Mouse (Mus musculus): ENCODE measurements around the gene Prop1. TPM values are rescaled to one million over a fixed set of nuclear protein-coding genes. Genes with fewer than 3 reads are reported as not detected.

Gene Prop1
- polyA plus RNA-seq, 1 experiment = not detected

DNA sequence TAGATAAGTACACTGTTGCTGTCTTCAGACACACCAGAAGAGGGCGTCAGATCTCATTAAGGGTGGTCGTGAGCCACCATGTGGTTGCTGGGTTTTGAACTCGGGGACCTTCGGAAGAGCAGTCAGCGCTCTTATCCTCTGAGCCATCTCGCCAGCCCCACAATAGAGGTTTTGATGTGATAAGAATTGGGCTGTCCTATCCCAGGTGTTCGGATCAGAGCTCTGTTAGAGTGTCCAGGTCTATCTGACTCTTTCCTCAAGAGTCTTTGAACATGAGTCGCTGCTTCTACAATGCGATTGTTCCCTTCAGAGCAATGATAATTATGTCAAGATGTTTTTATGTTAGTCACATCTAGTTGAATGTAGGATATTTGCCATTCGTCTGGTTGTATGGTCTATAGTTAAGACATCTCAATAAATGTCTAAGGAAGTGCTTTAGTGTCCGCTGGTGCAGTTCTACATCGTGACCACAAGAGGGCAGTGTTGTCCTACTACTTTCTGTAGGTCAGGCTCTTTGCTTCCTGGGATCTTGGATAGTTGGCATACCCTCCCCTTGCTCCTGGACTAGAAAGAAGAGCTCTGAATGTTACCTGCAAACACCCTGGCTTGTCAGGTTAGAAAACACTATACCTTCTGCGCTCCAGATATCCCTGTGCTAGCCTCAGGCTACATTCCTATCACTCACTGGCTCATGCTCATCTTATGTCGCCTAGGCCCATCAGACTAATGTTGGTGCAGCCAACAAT is 13.8 kb downstream of the Prop1 start:
- Histone ChIP-seq H3K27ac (ENCODE audit: control insufficient read depth, insufficient read depth, low read depth, low read length, poor library complexity) (no peak overlapping the region), H3K4me1 (ENCODE audit: control insufficient read depth, insufficient read depth, low read length) (no peaks in the 10 kb centered on the region), H3K4me3 (replicated peaks; ENCODE audit: control insufficient read depth, low read depth, low read length) (no peak overlapping the region)
- peak; percentile 55 for TF ChIP-seq CTCF (IDR thresholded peaks at IDR 0.05; ENCODE audit: control insufficient read depth, insufficient read depth, low read length)
- no peak for TF ChIP-seq POLR2A (IDR thresholded peaks at IDR 0.05; ENCODE audit: borderline replicate concordance, control insufficient read depth, low read depth, low read length)
- WGBS = 33% methylated on average over 14 of the region's 14 CpGs

DNA sequence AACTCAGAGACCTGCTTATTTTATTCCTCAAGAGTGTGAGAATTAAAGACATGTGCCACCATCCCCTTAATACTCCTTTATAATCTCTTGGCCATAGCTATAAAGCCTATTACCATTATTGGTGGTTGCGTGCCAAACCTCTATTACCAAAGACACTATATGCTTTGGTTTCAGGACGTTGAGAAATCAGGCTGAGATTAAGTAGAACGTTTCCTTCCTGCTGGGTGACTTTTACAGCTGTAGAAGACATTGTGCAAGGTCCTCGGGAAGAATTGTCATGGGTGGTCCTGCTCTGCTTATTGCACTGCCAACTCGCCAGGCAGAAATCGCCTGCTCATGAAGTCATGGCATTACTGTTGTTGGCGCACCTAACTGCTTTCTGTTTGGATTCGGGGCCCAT is 15.1 kb downstream of the Prop1 start:
- no peaks in the 10 kb centered on the region for H3K4me1 ChIP-seq (ENCODE audit: control insufficient read depth, insufficient read depth, low read length)
- no peak overlapping the region for H3K27ac ChIP-seq (ENCODE audit: control insufficient read depth, insufficient read depth, low read depth, low read length, poor library complexity)
- TF ChIP-seq POLR2A (IDR thresholded peaks at IDR 0.05; ENCODE audit: borderline replicate concordance, control insufficient read depth, low read depth, low read length) (no peak), CTCF (IDR thresholded peaks at IDR 0.05; ENCODE audit: control insufficient read depth, insufficient read depth, low read length) (no peak)
- no peak overlapping the region for H3K4me3 ChIP-seq (replicated peaks; ENCODE audit: control insufficient read depth, low read depth, low read length)
- 43% methylated on average over 8 of the region's 8 CpGs for whole genome bisulfite sequencing

DNA sequence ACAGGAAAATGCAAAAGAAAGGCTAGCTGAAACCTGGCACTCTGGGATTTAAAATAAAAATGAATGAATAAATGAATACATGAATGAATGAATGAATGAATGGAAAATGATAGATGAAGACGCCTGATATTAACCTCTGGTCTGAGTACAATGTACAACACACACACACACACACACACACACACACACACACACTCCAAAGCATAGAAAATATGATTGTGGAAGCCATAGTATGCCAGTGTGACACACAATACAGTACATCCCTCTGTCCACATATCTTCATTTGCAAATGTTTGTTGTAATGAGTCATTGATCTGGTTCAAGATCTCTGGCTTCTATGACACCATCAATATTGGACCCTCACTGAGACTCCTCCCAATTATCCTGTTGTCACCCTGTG is 21.5 kb downstream of the Prop1 start:
- WGBS = 59% methylated on average over 1 of the region's 1 CpGs
- no peaks in the 10 kb centered on the region; the same call in 1 of the 2 replicates for H3K4me1 ChIP-seq (ENCODE audit: control insufficient read depth, insufficient read depth, low read length)
- TF ChIP-seq POLR2A (IDR thresholded peaks at IDR 0.05; ENCODE audit: borderline replicate concordance, control insufficient read depth, low read depth, low read length) (no peak), CTCF (IDR thresholded peaks at IDR 0.05; ENCODE audit: control insufficient read depth, insufficient read depth, low read length) (no peak)
- no peak overlapping the region for H3K4me3 ChIP-seq (replicated peaks; ENCODE audit: control insufficient read depth, low read depth, low read length)
- H3K27ac ChIP-seq (ENCODE audit: control insufficient read depth, insufficient read depth, low read depth, low read length, poor library complexity) = no peak overlapping the region

DNA sequence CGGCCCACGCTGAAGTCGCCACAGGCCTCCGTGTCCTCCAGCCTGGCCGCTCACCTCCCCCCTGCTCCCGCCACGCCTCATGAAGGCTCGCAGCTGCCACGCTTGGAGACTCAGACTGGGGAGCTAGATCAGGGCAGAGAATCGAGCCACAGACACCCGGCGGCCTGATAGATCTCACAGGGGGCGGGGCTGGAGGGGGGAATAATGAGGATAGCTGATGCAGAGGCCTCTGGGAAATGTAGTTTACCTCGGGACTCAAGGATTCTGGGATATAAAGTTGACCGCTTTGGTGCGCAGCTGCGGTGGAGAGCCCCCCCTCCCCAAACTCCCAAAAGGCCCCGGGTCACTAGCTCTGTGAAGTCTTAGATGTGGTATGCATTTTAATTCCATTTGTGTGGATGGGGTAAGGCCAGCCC is 22.1 kb downstream of the Prop1 start, which contains the start of gene Zfp354b:
TSS of gene Zfp354b (minus strand) at position 183 of the 416 bp plus-strand sequence.
- under 1% methylated on average over 18 of the region's 18 CpGs for WGBS
- H3K4me3 ChIP-seq (replicated peaks; ENCODE audit: control insufficient read depth, low read depth, low read length) = peak within 1 kb of the TSS; percentile 59
- TF ChIP-seq POLR2A (IDR thresholded peaks at IDR 0.05; ENCODE audit: borderline replicate concordance, control insufficient read depth, low read depth, low read length) (no peak), CTCF (IDR thresholded peaks at IDR 0.05; ENCODE audit: control insufficient read depth, insufficient read depth, low read length) (no peak)
- H3K27ac ChIP-seq (ENCODE audit: control insufficient read depth, insufficient read depth, low read depth, low read length, poor library complexity) = peak within 1 kb of the TSS; percentile 27; the same call in 1 of the 2 replicates
- H3K4me1 ChIP-seq (ENCODE audit: control insufficient read depth, insufficient read depth, low read length) = no peaks in the 10 kb centered on the region; the same call in 1 of the 2 replicates

DNA sequence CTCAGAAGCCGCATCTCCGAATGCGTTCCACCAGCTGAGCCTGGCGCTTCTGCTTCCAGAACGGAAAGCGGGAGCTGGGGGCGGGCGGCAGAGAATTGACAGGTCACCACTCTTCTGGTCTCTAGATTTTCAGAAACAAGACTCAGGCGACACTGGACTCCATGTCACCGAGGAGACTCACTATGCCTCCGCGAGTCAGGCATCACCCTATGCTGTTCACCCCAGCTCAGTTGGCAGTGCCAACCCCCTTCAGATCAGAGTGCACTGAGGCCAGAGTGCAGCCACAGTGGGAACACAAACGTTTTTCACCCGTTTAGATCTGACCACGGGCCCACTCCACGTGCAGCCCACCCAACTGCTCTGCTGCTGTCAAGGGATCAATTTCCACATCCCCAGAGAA is 22.5 kb downstream of the Prop1 start:
- TF ChIP-seq CTCF (IDR thresholded peaks at IDR 0.05; ENCODE audit: control insufficient read depth, insufficient read depth, low read length) = no peak
- no peak for TF ChIP-seq POLR2A (IDR thresholded peaks at IDR 0.05; ENCODE audit: borderline replicate concordance, control insufficient read depth, low read depth, low read length)
- H3K4me3 ChIP-seq (replicated peaks; ENCODE audit: control insufficient read depth, low read depth, low read length) = peak overlapping the region; percentile 59
- H3K27ac ChIP-seq (ENCODE audit: control insufficient read depth, insufficient read depth, low read depth, low read length, poor library complexity) = peak overlapping the region; percentile 27; the same call in 1 of the 2 replicates
- H3K4me1 ChIP-seq (ENCODE audit: control insufficient read depth, insufficient read depth, low read length) = no peaks in the 10 kb centered on the region; the same call in 1 of the 2 replicates
- under 1% methylated on average over 16 of the region's 16 CpGs for WGBS

DNA sequence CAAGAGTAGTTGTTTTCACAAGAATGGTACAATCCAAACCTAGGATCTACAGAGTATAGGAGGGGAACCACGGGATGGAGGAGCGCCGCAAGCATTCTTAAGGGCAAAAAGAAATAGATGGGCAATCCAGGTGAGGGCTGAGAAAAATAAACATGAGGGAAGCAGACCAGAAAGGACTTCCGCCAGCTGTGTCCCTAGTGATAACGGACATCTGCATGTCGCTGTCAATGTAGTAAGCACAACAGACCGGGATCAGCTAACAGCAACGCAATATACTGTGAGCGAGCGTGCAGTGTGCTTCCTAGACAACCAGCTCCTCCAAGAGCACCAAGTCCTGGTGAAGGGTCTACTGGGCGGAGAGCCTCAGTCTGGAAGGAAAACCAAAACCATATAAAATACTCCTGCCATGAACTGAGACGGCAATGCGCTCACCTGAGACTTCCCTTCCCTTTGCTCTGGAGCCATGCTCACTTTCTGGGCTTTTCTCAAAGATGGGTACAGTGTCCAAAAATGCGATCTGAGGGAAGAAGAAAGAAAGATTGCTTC is 23.0 kb downstream of the Prop1 start:
- no peaks in the 10 kb centered on the region; the same call in 1 of the 2 replicates for H3K4me1 ChIP-seq (ENCODE audit: control insufficient read depth, insufficient read depth, low read length)
- no peak overlapping the region for H3K27ac ChIP-seq (ENCODE audit: control insufficient read depth, insufficient read depth, low read depth, low read length, poor library complexity)
- WGBS = 16% methylated on average over 14 of the region's 14 CpGs
- TF ChIP-seq CTCF (IDR thresholded peaks at IDR 0.05; ENCODE audit: control insufficient read depth, insufficient read depth, low read length) = no peak
- no peak for TF ChIP-seq POLR2A (IDR thresholded peaks at IDR 0.05; ENCODE audit: borderline replicate concordance, control insufficient read depth, low read depth, low read length)
- H3K4me3 ChIP-seq (replicated peaks; ENCODE audit: control insufficient read depth, low read depth, low read length) = peak overlapping the region; percentile 43

DNA sequence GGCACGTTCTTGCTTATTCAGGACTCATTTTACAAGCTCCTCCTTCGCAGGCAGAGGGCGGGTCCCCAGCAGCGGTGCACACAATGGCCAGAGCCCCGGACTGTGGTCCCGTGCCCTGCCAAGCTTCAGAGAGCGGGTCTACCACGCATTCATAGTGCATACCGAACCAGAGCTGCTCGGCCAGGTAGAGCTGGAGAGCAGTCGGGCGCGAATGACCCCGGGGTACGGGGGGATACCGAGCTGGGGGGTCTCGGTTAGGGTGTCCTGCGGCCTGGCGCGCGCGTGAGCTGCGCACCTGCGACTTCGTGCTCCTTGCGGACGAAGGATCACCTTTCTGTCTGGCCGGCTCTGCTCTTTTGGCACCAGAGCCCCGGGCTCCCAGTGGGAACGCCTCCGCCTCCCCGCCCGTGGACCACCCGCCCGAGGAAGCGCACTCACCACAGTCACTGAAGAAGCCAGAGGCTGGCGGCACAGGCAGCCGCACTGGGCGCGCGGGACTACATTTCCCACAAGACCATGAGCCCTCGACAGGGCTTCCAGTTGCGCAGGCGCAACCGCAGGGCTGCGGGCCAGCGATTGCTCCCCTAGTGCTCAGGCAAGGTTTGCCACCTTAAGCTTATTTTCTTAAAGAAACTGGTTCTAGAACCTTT is 37.8 kb downstream of the Prop1 start, which contains the start of gene Zfp2:
TSS of gene Zfp2 (minus strand) at position 495 of the 650 bp plus-strand sequence.
- H3K27ac ChIP-seq (ENCODE audit: control insufficient read depth, insufficient read depth, low read depth, low read length, poor library complexity) = no peak within 1 kb of the TSS
- under 1% methylated on average over 47 of the region's 47 CpGs for WGBS
- H3K4me1 ChIP-seq (ENCODE audit: control insufficient read depth, insufficient read depth, low read length) = no peaks in the 10 kb centered on the region
- TF ChIP-seq POLR2A (IDR thresholded peaks at IDR 0.05; ENCODE audit: borderline replicate concordance, control insufficient read depth, low read depth, low read length) (no peak; the same call in 1 of the 2 replicates), CTCF (IDR thresholded peaks at IDR 0.05; ENCODE audit: control insufficient read depth, insufficient read depth, low read length) (peak; percentile 31; the same call in 1 of the 2 replicates)
- H3K4me3 ChIP-seq (replicated peaks; ENCODE audit: control insufficient read depth, low read depth, low read length) = peak within 1 kb of the TSS; percentile 69

DNA sequence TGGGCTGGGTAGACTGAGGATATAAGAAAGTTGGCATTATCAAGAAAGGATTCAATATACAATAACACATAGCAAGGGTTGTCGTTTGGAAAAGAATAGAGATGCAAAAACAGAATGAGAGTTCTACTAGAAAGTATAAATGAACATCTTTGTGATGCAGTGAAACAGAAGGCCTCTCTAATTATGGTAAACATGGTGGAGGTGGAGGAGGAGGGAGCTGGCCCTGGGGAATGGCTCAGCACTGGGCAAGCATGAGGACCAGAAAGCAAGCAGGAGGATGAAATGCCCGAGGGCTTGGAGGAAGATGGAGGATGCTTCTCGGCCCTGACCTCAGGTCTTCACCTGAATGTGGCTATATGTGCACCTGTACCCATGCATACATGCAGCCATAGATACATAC is 39.1 kb downstream of the Prop1 start:
- no peak for TF ChIP-seq POLR2A (IDR thresholded peaks at IDR 0.05; ENCODE audit: borderline replicate concordance, control insufficient read depth, low read depth, low read length)
- no peak for TF ChIP-seq CTCF (IDR thresholded peaks at IDR 0.05; ENCODE audit: control insufficient read depth, insufficient read depth, low read length)
- no peak overlapping the region for H3K27ac ChIP-seq (ENCODE audit: control insufficient read depth, insufficient read depth, low read depth, low read length, poor library complexity)
- WGBS = 83% methylated on average over 3 of the region's 3 CpGs
- H3K4me3 ChIP-seq (replicated peaks; ENCODE audit: control insufficient read depth, low read depth, low read length) = no peak overlapping the region
- no peaks in the 10 kb centered on the region for H3K4me1 ChIP-seq (ENCODE audit: control insufficient read depth, insufficient read depth, low read length)
